Mouse (Mus musculus) A20 (cell line): ENCODE results near the gene 1190005I06Rik.
A peak's percentile ranks its signal among the peaks of the same experiment; 100 is the strongest.

Source experiments
- DNase-seq: peaks from one replicate; pipeline ENCODE4 v3.0.0-alpha.2; 2011; ENCODE audit warnings: low read depth, low spot score

Gene 1190005I06Rik

DNA sequence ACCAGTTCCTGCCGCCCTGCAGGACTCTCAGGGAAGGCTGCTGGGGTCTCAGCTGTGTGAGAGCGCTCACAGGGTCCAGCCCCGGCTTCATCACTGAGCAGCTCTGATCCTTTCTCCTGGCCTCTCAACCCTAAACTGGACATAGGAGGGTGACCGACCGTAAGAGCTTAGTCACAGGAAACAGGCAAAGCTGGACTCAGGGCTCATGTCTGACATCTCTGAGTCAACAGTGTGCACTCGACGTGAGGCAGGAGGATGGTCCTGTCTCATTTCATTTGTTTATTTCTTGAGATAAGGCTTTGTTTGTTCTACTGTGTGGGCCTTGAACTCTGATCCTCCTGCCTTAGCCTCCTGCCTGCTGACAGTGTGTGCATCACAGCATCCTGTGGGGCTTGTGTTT, 27.0 kb downstream of the 1190005I06Rik start:
- no peak for DNase-seq

DNA sequence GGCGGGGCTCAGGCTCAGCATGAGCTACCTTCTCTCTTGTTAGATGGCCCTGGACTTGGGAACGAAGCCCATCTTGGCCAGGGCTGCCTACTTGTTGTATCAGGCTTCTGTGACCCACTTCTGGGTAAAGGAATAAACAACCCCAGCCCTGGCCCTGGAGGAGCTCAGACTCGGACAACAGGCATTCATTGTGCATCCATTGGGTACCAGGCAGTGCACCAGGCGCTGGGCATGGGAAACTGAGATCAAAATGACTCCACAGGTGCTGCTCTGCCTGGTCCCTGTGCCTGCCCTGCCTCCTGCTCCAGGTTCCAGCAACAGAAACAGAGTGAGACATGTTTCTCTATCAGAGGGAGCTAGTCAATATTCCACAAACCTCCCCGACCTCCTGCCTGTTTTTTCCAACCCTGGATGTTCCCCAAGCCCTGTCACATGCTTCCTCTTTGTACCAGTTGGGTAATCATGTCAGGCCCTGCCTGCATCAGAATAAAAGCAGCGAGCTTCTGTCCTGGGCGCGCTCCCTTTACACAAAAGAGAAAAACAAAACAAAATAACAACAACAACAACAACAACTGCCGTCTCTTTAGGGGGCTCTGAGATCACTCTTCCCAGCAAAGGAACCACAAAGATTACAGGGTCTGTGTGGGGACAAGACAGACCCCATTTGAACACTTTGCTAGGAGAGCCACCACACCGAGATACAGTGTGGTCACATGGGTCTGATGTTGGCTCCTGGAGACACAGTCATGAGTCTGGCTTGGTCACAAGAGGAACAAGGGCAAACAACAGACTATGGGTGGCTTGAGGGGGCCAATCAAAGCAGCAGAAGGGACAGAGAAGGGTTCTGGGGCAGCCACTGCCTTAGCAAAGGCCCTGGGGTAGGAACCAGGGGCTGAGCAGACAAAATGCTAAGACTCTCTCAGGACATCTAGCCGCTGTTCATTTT, 27.9 kb downstream of the 1190005I06Rik start:
- DNase-seq = peak; percentile 17

DNA sequence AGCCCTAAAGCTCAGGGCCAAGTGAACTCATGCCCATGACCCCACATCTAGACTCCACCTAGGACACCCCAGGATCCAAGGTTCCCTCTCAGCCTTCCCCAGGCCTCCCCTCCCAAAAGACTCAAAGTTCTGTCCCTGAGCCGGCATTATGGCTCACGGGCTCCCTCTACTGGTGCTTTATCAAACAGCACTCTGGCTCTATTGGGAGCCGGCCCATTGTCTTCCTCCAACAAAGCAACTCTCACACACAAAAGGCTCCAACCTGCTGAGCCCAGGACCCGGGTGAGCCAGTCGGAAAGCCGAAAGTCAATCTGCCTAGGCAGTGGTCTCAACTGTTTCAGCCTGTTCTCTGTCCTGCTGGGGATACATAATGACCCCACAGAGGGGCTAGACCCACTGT, 29.3 kb downstream of the 1190005I06Rik start:
- DNase-seq = peak; percentile 69

DNA sequence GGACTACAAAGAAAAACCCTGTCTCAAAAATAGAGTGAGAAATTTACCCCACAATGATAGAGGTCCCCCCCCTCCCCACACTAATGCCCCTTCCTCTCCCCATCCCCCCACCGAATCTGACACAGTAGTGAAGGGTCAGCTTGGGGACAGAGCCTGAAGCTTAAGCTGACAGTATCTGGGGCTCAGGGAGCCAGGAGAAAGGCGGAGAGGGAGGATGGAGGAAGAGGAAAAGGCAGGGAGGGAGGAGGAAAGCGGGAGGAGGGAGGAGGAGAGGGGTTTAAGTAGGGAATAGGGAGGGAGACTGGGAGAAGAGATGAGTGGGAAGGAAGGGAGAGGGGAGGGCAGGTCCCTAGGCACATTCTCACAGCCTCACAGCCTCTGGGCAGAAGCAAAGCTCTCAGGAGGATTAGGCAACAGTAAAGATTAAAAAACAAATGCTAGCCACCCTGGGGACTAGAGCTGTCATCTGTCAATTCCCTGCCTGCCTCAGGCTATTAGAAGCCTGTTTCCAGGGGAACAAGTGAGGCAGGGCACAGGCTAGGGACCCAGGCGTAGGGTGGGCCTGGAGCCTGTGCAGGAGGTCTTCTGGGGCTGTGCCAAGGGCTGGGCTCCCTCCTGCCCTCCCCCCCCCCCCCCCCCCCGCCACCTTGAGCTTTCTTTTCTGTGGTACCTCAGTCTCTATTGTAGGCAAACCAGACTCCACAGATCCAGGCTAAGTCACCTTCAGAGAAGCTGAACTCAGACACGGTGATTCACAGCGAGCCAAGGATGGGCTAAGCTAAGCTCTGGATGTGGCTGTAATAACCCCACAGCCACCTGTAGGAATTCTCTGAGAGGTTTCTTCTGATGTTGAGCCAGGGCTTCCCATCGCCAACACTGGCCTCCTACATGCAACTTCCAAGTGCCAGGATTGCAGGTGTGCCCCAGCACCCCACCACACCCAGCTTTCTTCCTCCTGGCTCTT, 30.5 kb downstream of the 1190005I06Rik start:
- no peak for DNase-seq

DNA sequence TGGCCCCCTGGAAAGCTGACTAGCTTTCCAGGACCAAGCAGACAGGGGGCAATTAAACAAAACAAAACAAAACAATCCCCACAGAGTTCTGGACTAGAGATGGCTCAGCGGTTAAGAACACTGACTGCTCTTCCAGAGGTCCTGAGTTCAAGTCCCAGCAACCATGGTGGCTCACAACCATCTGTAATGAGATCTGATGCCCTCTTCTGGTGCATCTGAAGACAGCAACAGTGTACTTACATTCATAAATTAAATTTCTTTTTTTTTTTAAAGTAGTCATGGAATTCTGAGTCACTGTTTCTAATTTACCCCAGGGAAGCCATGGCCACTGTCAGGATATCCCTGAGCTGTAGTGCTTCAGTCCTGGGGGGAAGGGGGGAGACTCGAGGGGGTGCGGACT, 32.9 kb downstream of the 1190005I06Rik start:
- no peak for DNase-seq

DNA sequence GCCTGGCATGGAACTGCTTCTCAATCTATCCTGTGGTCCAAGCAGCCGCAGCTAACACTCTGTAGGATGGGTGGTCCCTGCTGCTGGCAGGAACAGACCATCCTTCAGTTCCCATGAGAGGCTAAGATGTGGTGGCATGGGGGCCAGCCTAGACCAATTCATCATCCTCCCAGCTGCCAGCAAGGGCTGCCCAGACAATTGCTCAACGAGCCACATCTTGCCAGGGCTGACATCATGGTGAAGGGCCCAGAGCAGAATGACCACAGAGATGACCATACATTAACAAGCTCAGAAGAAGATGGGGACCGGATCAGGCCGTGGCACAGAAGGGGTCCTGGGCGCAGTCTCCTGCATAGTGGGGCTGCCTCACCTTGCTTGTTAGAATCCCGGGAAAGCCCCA, 36.6 kb downstream of the 1190005I06Rik start:
- DNase-seq = no peak

DNA sequence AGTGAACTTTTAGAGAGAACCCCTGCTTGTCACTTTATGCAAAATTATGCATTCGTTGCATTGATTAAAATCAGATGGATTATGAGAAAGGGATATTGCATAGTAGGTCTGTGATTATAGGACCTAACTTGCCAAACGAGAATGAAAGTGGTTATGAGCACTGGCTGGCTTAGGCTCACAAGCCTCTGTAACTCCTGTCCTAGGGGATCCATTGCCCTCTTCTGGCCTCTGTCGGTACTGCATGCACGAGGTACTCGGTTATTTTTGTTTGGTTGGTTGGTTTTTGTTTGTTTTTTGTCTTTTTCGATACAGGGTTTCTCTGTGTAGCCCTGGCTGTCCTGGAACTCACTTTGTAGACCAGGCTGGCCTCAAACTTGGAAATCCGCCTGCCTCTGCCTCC, 39.5 kb downstream of the 1190005I06Rik start:
- DNase-seq = peak; percentile 82

DNA sequence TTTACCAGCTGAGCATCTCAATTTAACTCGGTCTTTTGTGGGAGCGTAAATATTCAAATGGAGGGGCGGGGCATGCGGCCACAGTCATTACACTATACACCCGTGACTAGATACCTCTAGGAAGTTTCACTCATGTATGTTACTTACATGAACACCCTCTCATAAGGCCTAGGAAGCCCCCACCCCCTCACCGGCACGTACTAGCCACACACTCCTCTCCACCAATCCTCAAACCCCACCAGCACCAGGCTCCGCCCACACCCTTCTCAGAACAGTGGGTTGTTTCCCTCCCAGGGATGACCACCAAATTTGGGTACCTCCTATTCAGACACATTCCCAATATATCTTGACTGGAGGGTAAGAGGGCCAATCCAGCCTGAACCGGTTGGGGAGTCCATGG, 40.0 kb downstream of the 1190005I06Rik start:
- DNase-seq = no peak

DNA sequence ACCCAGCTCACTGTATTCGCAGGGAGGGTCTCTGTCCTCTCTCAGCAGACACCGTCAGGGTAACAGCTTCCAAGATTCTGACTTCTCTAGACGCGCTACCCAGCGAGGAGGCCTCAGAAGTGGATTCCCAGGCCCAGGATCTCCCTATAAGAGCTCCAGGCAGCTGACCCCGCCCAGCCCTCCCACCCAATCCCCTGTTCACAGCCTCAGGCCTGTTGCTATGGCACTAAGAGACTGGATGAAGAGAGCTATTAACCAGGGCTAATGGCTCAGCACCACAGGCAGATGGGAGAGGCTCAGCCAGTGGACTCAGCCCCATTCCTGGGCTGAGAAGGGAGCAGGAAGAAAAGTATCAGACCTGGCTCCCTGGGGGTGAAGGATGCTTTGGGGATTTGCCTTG, 44.8 kb downstream of the 1190005I06Rik start:
- DNase-seq = no peak

DNA sequence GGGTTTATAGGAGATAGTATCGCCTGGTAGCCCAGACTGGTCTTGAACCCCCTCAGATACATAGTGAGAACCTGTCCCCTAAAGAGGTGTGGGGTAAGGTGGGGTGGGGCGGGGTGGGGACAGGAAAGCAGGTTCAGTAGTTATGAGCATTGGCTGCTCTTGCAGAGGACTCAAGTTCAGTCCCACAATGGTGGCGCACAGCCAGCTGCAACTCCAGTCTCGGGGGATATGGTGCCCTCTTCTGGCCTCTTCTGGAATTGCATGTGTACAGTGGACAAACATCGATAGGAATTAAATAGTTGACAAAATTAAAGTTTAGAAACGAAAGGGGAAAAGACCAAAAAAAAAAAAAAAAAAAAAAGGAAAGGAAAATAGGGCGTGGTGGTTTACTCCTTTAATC, 47.9 kb downstream of the 1190005I06Rik start:
- DNase-seq = peak; percentile 74

DNA sequence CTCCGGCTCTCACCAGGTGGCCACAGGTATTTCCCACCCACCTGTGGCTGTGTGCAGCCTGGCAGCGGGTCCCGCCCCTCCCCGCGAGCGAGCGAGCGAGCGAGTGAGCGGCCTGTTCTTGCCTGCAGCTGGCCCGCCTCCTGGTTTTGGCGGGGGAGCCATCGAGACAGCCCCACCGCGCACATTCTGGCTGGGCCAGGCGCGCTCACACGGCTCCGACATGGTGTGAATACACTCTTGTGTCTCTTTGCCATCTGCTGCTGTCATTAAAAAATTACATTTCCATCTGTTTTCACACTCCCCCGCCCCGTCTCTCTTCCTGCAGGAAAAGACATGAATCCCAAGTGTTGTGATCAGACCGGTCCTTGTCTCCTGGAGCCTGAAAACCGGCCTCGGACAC, 48.9 kb downstream of the 1190005I06Rik start:
- DNase-seq = no peak

DNA sequence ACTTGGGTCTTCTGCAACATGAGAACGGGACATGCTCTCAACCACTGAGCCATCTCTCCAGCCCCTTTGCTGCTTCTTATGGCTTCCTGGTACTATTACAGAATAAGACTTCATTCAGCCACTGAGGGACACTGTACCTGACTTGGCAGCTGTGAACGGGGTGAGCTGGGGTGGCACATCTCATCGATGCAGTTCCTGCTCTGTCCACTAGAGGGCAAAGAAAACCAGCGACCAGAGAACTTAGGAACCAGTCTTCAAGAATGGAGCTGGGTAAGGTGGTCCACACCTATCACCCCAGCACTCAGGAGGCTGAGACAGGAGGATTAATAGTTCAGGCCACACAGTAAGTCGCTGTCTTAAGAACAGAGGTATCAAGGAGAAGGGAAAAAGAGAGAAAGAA, 51.5 kb downstream of the 1190005I06Rik start:
- DNase-seq = peak; percentile 80

DNA sequence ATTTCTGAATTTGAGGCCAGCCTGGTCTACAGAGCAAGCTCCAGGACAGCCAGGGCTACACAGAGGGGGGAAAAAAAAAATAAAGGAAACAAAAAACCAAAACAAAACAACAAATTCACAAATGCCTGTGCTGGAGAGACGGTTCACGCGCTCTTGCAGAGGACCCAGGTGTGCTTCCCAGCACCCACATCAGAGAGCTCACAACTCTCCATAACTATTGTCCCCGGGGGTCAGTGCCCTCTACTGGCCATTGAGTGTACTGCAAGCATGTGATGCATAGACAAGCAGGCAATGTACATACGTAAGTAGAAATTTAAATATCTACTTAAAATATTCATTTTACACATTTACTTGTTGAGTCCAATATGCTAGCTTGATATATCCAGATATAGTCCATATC, 52.9 kb downstream of the 1190005I06Rik start:
- peak; percentile 52 for DNase-seq

DNA sequence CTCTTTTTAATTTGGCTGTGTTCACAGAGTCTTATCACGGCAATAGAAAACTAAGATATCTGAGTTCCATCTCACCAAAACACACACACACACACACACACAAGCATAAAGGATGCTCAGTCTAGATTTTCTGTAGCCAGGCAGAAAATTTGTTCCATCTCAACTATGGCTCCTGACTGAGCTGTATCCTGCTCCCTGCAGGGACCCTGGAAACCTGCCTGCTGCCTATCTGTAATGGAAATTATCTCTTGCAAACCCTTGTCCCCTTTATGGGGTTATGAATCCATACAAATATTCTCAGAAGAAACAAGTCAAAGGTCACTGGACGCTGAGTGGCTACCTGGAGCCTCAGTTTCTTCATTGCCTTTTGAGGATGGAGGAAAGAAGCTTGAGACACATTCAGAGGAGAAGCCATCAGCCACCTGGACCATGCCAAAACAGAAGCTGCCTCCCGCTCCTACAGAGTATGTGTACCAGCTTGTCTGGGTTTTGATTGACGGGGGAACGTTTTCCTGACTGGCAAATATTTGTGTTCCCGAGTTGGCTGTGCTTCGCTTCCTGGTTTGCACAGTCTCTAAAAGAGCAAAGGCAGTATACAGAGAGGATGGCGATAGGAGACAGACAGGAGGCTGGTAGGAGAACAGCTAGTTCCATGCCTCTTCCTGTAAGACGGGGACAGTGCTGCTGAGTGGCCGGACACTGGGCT, 55.7 kb downstream of the 1190005I06Rik start:
- DNase-seq = no peak

DNA sequence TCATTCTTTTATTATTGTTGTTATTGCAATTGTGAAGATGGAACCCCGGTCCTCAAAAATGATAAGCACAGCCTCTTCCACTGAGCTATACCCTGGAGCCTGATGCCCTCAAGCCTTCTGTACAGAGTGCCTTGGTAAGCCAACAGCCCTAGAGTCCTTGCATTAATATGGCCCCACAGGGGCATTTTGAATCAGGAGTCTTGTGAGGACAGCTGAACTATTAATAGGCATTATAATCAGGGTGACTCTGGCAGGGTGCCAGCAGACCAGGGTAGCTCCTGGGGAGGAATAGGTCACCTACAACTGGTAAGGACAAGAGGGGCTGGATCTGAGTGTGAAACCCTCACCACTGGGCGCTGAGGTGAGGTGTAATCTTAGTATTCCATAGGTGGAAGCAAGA, 57.5 kb downstream of the 1190005I06Rik start:
- peak; percentile 35 for DNase-seq

DNA sequence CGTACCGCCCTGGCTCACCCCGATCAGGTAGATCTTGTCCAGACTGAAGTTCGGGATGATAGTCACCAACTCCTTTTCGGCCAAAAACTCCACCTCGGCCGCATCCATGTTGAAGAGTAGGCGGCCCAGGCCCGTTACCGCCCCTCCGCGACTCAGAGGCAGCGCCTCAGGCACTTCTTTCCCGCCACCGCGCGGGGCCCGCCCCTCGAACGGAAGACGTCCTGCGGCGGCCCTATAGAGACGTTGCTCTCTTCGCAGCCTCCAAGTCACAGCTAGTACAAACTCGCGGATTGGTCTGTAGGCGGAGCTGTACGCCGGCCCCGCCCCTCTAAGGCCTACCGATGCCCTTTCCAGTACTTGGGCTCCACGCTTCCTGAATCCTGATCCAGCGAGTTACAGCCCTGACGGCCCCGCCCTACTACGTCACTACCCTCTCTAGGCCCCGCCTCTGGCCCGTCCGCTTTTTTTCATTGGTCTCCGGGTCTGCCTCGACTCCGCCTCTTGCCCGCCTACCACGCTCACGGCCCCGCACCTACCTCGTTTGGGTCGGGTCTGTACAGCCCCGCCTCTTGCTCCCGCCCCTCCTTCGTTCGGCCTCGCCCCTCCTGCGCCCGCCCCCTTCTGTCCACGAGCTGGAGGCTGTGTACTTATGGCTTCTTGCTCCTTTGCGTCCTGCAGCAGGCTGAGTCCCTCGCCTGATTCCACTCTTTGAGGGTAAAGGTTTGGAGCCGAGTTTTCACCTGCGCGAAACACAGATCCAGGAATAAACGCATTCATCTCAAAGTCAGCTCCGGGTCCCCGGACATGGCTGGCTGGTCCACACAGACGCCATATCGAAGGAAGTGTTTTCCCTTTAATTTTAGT, 58.3 kb downstream of the 1190005I06Rik start, which contains the start of gene Gins2:
TSS of gene Gins2 (minus strand) at position 397 of the 864 bp plus-strand sequence.
- peak; percentile 100 for DNase-seq

DNA sequence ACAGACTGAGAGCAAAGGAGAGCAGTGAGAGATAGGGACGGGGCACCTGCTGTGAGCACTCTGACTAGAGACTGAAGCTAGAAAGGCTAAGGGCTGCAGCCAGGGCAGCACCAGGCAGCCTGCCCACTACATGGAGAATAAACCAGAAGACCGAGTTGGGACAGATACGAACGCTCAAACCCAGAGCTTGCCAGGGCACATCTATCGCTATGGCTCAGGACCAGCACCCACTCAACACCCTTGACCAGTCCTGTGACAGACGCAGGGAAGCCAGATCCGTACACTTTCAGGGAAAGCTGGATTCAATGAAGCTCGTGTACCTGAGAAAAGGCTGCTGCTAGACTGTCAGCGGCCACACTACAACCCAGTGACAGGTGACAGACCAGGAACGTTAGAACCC, 61.9 kb downstream of the 1190005I06Rik start:
- no peak for DNase-seq

DNA sequence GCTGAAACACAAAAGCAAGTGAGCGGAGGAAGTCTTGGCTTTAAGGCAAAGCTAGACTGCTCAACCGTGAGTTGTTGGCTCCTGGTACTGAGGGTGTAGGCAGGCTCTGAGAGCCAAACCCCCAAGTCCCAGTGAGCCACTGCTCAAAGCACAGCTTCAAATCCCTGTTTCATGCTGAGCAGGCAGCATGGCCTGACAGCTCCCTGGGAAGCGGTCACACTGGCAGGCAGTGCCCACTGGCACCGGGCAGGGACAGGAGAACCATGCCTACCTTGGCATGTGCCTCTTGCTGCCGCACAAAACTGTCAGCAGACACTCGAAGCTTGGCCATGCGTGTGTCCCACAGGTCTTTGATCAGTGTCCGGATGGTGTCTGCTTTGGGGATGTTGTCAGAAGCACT, 65.6 kb downstream of the 1190005I06Rik start:
- DNase-seq = no peak

DNA sequence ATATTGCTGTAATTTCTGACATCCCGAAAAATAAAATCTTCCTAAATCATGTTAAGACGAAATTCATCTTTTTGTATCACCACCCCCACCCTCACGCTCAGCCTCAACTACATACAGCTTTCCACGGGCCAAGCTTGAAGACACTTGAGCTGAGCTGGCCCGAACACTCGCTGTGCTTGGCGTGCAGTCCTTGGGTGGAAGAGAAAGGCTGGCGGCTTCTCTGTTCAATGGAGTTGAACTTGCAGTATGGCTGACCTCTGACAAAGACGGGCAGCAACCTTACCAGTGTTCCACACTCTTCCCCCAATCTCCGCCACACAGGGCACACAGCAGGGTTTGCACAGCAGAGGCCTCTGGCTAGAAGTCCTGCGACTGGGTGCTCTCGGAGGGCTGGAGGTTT, 66.1 kb downstream of the 1190005I06Rik start:
- no peak for DNase-seq

DNA sequence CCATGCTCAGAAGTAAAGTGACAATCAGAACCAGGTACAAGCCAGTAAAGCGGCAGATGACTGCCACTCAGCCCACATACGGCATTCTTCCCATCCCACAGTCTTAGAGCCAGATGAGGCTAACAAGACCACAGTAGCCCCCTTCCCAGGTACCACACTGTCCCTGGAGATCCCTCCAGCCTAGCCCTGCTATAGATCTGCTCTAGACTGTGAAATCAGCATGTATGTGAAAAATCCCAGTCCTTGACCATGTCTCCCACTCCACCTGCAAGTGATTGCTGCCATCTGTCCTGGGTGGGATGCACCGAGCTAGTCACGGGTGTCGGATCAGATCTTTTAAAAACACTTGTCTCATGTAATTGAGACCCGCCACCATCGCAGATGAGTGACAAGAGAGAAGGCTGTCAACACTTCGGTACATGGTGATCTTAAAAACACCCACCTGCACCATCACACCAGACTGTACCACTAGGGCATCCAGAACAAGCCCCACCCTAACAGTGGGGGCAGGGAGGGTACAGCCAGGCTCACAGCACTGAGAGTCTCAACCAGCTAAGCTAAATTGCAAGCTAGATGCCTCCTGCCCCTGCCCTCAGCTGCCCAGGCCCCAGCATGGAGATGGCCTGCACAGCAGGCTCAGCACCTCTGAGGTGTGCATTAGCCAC, 67.0 kb downstream of the 1190005I06Rik start:
- DNase-seq = no peak
